Mouse (Mus musculus): Measurements from ENCODE around the gene Rrp12. TPM values are rescaled to one million over a fixed set of nuclear protein-coding genes. Genes with fewer than 3 reads are reported as not detected.

Gene Rrp12
- 8.8 and 10.5 TPM in 2 replicates for polyA plus RNA-seq (2012; rRNA removed)

GRCm38 (mm10) chr19:41895460-41896318 lies at the start of gene Rrp12:
Gene Rrp12 (minus strand): TSS chr19:41896173.

GRCm38 (mm10) chr19:41933179-41934086 lies 37.5 kb upstream of the Rrp12 start, which contains the start of the genes Exosc1 and Zdhhc16:
Gene Exosc1 (minus strand): TSS chr19:41933423.
Gene Zdhhc16 (plus strand): TSS chr19:41933480.

GRCm38 (mm10) chr19:41911178-41912073 lies 15.5 kb upstream of the Rrp12 start, which contains the start of gene Pgam1:
Gene Pgam1 (plus strand): TSS chr19:41911923.

GRCm38 (mm10) chr19:41847992-41848851 lies 47.8 kb downstream of the Rrp12 start, which contains the start of gene Frat2:
Gene Frat2 (minus strand): TSS chr19:41848132.

DNA sequence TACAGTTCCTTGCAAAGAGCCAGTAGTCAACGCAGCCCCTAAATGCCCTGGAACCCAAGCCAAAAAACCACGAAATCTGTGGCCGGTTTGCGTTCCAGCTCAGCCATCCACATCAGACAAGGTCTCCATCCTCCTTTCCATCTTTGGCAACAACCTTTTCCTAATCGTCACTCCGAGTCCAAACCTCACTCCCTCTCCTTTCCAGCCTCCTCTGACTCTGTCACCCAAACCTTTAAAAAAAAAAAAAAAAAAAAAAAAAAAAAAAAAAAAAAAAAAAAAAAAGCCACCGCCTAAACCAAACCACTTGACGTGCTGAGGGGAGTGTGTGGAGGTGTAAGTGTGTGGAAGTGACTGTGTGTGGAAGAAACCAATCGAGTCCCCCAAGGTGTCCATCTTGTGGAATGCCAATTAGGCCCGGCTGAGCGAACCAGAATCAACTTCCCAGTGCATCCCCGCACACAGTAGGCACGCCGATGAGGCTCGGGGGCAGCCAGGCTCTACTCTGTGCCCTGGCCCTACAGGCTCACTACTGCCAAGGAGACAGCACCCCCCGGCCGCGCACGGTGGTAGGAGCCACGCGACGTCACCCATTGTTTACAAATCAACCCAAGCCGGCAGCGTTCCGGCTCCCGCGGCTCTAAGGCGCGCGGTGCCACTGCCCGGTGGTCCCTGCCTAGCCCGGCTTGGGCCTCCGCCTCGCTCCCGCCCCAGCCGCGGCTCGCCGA lies 66.4 kb downstream of the Rrp12 start, which contains the start of gene Frat1:
TSS of gene Frat1 (plus strand) at position 590 of the 725 bp plus-strand sequence.

Other genes with a start within 250 kb of the Rrp12 start
- 0.73 and 1.0 TPM in 2 replicates for gene Slit1, start 152.5 kb downstream of the Rrp12 start, polyA plus RNA-seq (2012; rRNA removed)
- 4.7 and 5.5 TPM in 2 replicates for gene Arhgap19, start 94.1 kb downstream of the Rrp12 start, polyA plus RNA-seq (2012; rRNA removed)
- 9.9 and 18.1 TPM in 2 replicates for gene Frat1, start 66.2 kb downstream of the Rrp12 start, polyA plus RNA-seq (2012; rRNA removed)
- gene Frat2, start 48.0 kb downstream of the Rrp12 start, polyA plus RNA-seq (2012; rRNA removed): 12.5 and 21.6 TPM in 2 replicates
- gene Pgam1, start 15.8 kb upstream of the Rrp12 start, polyA plus RNA-seq (2012; rRNA removed): 425 and 465 TPM in 2 replicates
- 16.1 and 22.0 TPM in 2 replicates for gene Exosc1, start 37.2 kb upstream of the Rrp12 start, polyA plus RNA-seq (2012; rRNA removed)
- 117 and 123 TPM in 2 replicates for gene Zdhhc16, start 37.3 kb upstream of the Rrp12 start, polyA plus RNA-seq (2012; rRNA removed)
- gene Mms19, start 85.0 kb upstream of the Rrp12 start, polyA plus RNA-seq (2012; rRNA removed): 82.3 and 85.4 TPM in 2 replicates
- 43.5 and 47.5 TPM in 2 replicates for gene Ubtd1, start 85.6 kb upstream of the Rrp12 start, polyA plus RNA-seq (2012; rRNA removed)
- 0.46 and 0.90 TPM in 2 replicates for gene Ankrd2, start 139.8 kb upstream of the Rrp12 start, polyA plus RNA-seq (2012; rRNA removed)
- 2.8 and 3.7 TPM in 2 replicates for gene Hoga1, start 149.4 kb upstream of the Rrp12 start, polyA plus RNA-seq (2012; rRNA removed)
- 0.51 and 0.58 TPM in 2 replicates for gene 4933411K16Rik, start 156.1 kb upstream of the Rrp12 start, polyA plus RNA-seq (2012; rRNA removed)
- gene Morn4, start 190.2 kb upstream of the Rrp12 start, polyA plus RNA-seq (2012; rRNA removed): 12.2 and 12.9 TPM in 2 replicates
- 55.5 and 57.1 TPM in 2 replicates for gene Pi4k2a, start 194.3 kb upstream of the Rrp12 start, polyA plus RNA-seq (2012; rRNA removed)
- 62.2 and 67.3 TPM in 2 replicates for gene Avpi1, start 232.9 kb upstream of the Rrp12 start, polyA plus RNA-seq (2012; rRNA removed)